Mouse (Mus musculus) thymus, adult 2 months (tissue): Measurements from ENCODE around the gene Zc3h12c. TPM values are rescaled to one million over a fixed set of nuclear protein-coding genes. Genes with fewer than 3 reads are reported as not detected.
"Not testable (repeated sequence)": the region's sequence is repeated elsewhere in the genome, so short reads cannot be mapped to it uniquely, and the experiment has no call there.

ENCODE experiments used
- DNase-seq: peaks from one replicate; pipeline ENCODE4 v3.0.0; 2021
- H3K27ac ChIP-seq: fragments of 200-500 bp; 2 replicates; pipeline ENCODE4 v1.5.1; 2012; ENCODE audit warnings: low read length, control low read depth; ENCODE audit not compliant: control insufficient read depth, insufficient read depth
- H3K27me3 ChIP-seq: fragments of 200-500 bp; 2 replicates; pipeline ENCODE4 v1.6.1; 2012; ENCODE audit warnings: mild to moderate bottlenecking, low read length, moderate library complexity, mixed read lengths; ENCODE audit not compliant: control insufficient read depth, insufficient read depth
- H3K36me3 ChIP-seq: fragments of 200-500 bp; 2 replicates; pipeline ENCODE4 v1.6.1; 2012; ENCODE audit warnings: mild to moderate bottlenecking, low read length, moderate library complexity; ENCODE audit not compliant: control insufficient read depth, insufficient read depth
- H3K4me1 ChIP-seq: fragments of 200-500 bp; replicated peaks from 2 replicates; pipeline ENCODE4 v1.6.1; 2012; ENCODE audit warnings: low read length; ENCODE audit not compliant: control insufficient read depth, insufficient read depth
- H3K4me3 ChIP-seq: fragments of 200-500 bp; 2 replicates; pipeline ENCODE4 v1.5.1; 2012; ENCODE audit warnings: mild to moderate bottlenecking, low read length, control low read depth, moderate library complexity; ENCODE audit not compliant: control insufficient read depth, insufficient read depth
- CTCF ChIP-seq: fragments of 200-500 bp; IDR thresholded peaks from 2 replicates; pipeline ENCODE4 v1.5.1; 2012; ENCODE audit warnings: mild to moderate bottlenecking, control low read depth, low read length, moderate library complexity, borderline replicate concordance; ENCODE audit not compliant: control insufficient read depth, poor library complexity, insufficient read depth; ENCODE audit errors: extremely low read depth
- POLR2A ChIP-seq: fragments of 200-500 bp; IDR thresholded peaks from 2 replicates; pipeline ENCODE4 v1.6.1; 2012; ENCODE audit warnings: mild to moderate bottlenecking, low read length, control low read depth, moderate library complexity; ENCODE audit not compliant: control insufficient read depth, poor library complexity, insufficient read depth; ENCODE audit errors: extremely low read depth
- WGBS: fragments of 180-500 bp; shearing (Covaris S2); methylation state at CpG from one replicate; pipeline ENCODE4 v1.1.7; 2018; 5-methylcytosine and 5-hydroxymethylcytosine counted together
- polyA plus RNA-seq: library from polyadenylated mRNA; depleted of rRNA; stranded (reverse); fragments of >200 nt; gene quantifications from 2 replicates; pipeline ENCODE4 v1.2.3, GENCODE M21; 2012

Zc3h12c gene
- polyA plus RNA-seq, 1 experiment, result 1.5 TPM

DNA sequence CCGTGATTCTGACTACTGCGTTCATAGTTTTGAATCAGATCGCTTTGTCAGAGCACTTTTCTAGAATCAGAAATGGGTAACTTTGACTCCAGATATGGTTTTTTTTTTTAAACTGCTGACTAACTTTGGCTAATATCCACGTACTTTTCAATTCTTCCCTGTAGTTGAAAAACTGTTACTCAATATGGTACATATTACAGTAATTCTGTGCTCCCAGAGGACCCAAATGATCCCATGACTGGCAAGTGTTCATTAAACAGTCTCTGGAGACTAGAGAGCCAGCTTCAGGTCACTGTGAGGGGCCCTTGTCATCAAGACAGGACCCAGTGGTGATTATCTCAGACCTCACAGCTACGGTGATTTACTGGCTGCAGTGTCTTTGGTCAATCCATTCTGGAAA lies 76.1 kb downstream of the Zc3h12c start:
- H3K27me3 ChIP-seq, result no peaks in the 10 kb centered on the region
- no peak overlapping the region for H3K4me3 ChIP-seq
- no peak for TF ChIP-seq CTCF
- TF ChIP-seq POLR2A, result no peak
- no peak for DNase-seq
- WGBS, result 94% methylated on average over 5 of the region's 5 CpGs
- peaks cover 13% of the 10 kb centered on the region for H3K36me3 ChIP-seq
- no peak overlapping the region for H3K27ac ChIP-seq
- no peaks in the 10 kb centered on the region for H3K4me1 ChIP-seq

DNA sequence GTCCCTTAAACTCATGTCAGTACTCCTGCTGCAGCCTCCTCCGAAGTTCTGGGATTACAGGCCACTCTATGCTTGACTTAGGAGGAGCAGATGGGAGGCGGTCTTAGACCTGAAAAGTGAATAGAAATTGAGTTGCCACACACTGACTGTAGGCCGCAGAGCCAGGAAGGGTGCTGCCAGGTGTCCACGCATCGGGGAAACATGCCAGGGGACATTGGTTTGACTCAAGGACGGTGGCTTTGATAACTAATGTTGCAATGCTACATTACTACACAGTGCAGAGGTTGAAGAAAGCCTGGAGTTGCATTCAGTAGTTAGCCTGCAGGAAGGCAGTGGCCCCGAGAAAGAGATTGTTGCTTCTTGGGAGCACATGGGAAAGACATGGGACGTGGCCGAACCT lies 76.6 kb downstream of the Zc3h12c start:
- DNase-seq, result no peak
- WGBS, result 94% methylated on average over 9 of the region's 9 CpGs
- H3K27me3 ChIP-seq, result no peaks in the 10 kb centered on the region

DNA sequence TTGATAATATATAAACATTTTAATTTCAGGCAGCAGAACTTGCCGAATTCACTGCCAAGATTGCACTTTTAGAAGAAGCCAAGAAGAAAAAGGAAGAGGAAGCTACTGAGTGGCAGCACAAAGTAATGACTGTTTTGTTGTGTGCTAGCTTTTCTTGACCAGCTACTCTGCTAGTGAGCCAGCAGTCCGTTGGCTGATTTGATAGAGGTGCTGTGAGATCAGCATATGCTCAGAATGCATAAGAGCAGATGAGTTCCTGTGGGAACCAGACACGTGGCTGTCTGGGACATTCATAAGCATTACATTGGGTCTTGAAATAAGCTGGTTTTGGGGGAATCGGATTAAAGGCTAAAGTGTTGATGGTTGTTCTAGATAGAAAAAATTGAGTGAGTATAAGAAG lies 86.0 kb downstream of the Zc3h12c start:
- peaks cover 67% of the 10 kb centered on the region for H3K36me3 ChIP-seq
- TF ChIP-seq POLR2A (no peak), CTCF (no peak)
- no peak overlapping the region for H3K27ac ChIP-seq
- H3K4me3 ChIP-seq, result no peak overlapping the region
- no peaks in the 10 kb centered on the region for H3K27me3 ChIP-seq
- no peaks in the 10 kb centered on the region for H3K4me1 ChIP-seq
- DNase-seq, result no peak
- 79% methylated on average over 4 of the region's 4 CpGs for WGBS

More for the DNA sequence above, 76.6 kb downstream of the Zc3h12c start:
- TF ChIP-seq POLR2A (no peak), CTCF (no peak)
- Histone ChIP-seq H3K4me1 (no peaks in the 10 kb centered on the region), H3K4me3 (no peak overlapping the region), H3K36me3 (peaks cover 18% of the 10 kb centered on the region), H3K27ac (no peak overlapping the region)

DNA sequence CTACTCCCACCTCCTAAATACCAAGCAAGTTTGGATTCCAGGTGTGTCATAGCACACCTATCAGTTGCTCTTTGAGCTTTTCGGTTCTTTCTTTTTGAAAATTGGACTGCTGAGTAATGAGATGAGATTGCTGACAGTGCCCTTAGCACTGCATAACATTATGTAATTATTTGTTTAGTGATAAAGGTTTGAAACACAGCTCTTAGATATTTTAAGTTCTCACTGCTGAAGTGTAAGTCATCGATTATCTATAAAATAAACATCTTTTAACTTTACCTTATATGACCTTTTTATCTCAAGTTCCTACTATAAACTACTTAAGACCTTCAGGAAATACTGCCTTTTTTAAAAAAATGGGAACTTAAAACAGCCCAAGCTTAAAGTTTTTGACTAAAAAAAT lies 86.4 kb downstream of the Zc3h12c start:
- WGBS, result 84% methylated on average over 2 of the region's 2 CpGs
- TF ChIP-seq CTCF (no peak), POLR2A (no peak)
- no peak for DNase-seq
- no peak overlapping the region for H3K4me3 ChIP-seq
- H3K4me1 ChIP-seq, result no peaks in the 10 kb centered on the region
- peaks cover 65% of the 10 kb centered on the region for H3K36me3 ChIP-seq
- no peaks in the 10 kb centered on the region for H3K27me3 ChIP-seq
- H3K27ac ChIP-seq, result no peak overlapping the region

DNA sequence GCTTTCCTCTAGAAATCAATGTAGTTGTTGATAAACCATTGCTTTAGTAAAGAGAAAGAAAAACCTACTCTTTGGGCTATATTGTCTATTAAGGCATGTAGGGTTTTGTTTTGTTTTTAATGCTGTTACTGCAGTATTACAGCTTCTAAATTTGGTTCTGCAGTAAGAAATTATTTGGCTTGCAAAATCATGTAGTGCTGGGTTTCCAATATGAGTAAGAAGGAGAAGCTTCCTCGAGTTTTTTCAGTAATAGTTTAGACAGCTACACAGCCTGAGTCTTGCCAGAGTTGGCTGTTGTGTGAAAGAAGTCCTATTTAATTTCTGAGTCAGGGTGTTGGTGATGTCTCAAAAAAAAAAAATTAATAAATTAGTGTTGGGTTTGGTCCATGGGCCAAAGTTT lies 90.7 kb downstream of the Zc3h12c start:
- no peak overlapping the region for H3K4me3 ChIP-seq
- TF ChIP-seq POLR2A (no peak), CTCF (no peak)
- peaks cover 63% of the 10 kb centered on the region for H3K36me3 ChIP-seq
- no peaks in the 10 kb centered on the region for H3K4me1 ChIP-seq
- H3K27me3 ChIP-seq, result no peaks in the 10 kb centered on the region
- no peak overlapping the region for H3K27ac ChIP-seq
- 89% methylated on average over 1 of the region's 1 CpGs for WGBS
- DNase-seq, result no peak

DNA sequence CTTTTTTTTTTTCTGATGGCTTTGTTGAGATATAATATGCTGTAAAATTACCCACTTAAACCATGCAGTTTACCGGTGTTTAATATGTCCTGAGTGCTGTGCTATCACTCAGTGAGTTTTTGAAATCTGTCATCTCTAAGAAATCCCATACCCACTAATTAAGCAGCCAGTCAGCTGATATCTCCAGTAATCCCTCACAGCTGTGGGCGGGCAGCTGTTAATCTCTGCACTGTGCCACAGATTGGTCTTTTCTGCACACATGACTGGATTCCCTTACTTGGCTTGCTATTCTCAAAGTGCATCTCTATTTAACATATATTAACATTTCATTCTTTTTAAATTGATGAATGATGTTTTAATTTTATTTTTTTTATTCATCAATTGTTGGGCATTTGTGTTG lies 92.3 kb downstream of the Zc3h12c start:
- no peaks in the 10 kb centered on the region for H3K4me1 ChIP-seq
- peaks cover 59% of the 10 kb centered on the region for H3K36me3 ChIP-seq
- TF ChIP-seq POLR2A, result no peak
- TF ChIP-seq CTCF, result no peak
- 99% methylated on average over 2 of the region's 2 CpGs for whole genome bisulfite sequencing
- no peak for DNase-seq
- no peak overlapping the region for H3K4me3 ChIP-seq
- no peak overlapping the region for H3K27ac ChIP-seq
- no peaks in the 10 kb centered on the region for H3K27me3 ChIP-seq

DNA sequence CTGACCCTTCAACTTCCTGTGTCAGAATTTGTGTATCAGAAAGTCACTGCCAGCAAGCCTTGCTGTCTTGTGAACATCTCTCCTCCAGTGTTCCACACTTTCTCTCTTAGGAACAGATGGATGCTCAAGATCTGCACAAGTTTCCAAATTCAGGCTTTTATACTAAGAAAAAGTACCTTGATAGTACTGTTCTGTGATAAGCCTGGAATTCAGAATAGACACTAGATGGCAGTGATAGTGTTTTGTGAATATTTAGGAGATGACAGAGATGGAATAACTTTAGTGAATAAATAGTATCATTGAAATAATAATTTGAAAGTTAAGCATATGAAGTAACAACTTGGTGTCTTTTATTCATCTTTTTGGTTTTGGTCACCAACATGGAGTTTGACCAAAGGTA lies 96.2 kb downstream of the Zc3h12c start:
- Histone ChIP-seq H3K27me3 (no peaks in the 10 kb centered on the region), H3K36me3 (peaks cover 74% of the 10 kb centered on the region), H3K4me3 (no peak overlapping the region), H3K27ac (no peak overlapping the region), H3K4me1 (no peaks in the 10 kb centered on the region)
- no peak for DNase-seq
- no peak for TF ChIP-seq POLR2A
- no peak for TF ChIP-seq CTCF

DNA sequence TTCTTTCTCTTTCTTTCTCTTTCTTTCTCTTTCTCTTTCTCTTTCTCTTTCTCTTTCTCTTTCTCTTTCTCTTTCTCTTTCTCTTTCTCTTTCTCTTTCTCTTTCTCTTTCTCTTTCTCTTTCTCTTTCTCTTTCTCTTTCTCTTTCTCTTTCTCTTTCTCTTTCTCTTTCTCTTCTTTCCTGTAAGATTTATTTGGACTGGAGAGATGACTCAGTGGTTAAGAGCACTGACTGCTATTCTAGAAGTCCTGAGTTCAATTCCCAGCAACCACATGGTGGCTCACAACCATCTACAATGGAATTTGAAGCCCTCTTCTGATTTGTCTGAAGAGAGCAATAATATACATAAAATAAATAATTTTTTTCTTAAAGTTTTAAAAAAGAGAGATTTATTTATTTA lies 97.0 kb downstream of the Zc3h12c start:
- DNase-seq, H3K27ac ChIP-seq, H3K4me1 ChIP-seq, H3K4me3 ChIP-seq, H3K27me3 ChIP-seq: not testable (repeated sequence)
- H3K36me3 ChIP-seq, result peaks cover 75% of the 10 kb centered on the region
